Mouse (Mus musculus) spleen, postnatal 14 days (tissue): Measurements from ENCODE around the gene Rgp1.

Experiments
- DNase-seq, 2 experiments: peaks; one replicate each; pipeline ENCODE4 v3.0.0; 2021 to 2022; ENCODE audit warnings: low spot score in 2 of 2

The Rgp1 gene

GRCm38 (mm10) chr4:43561997-43562768 is 16.3 kb upstream of the Rgp1 start, which contains the start of the genes Creb3 and Tln1:
Gene Creb3 (plus strand): TSS chr4:43562332.
Gene Tln1 (minus strand): TSS chr4:43562691.
- DNase-seq, result peak; percentile 81 to 87

- DNase-seq, result no peak
Observed at GRCm38 (mm10) chr4:43562769-43563600, 15.5 kb upstream of the Rgp1 start.

- DNase-seq, result no peak
Observed at GRCm38 (mm10) chr4:43563601-43563875, 15.0 kb upstream of the Rgp1 start.

GRCm38 (mm10) chr4:43564231-43564630 is 14.3 kb upstream of the Rgp1 start:
- no peak for DNase-seq

GRCm38 (mm10) chr4:43567140-43567539 is 11.4 kb upstream of the Rgp1 start:
- no peak for DNase-seq

GRCm38 (mm10) chr4:43571395-43572045 is 7.0 kb upstream of the Rgp1 start:
- DNase-seq, result no peak

- DNase-seq, result no peak
Observed at GRCm38 (mm10) chr4:43573561-43573960, 5.0 kb upstream of the Rgp1 start.

GRCm38 (mm10) chr4:43575356-43575755 is 3.2 kb upstream of the Rgp1 start:
- no peak for DNase-seq

GRCm38 (mm10) chr4:43577237-43577881 is 1.2 kb upstream of the Rgp1 start:
- no peak for DNase-seq

- DNase-seq, result no peak
Observed at GRCm38 (mm10) chr4:43579256-43579655, 741 bp downstream of the Rgp1 start.

GRCm38 (mm10) chr4:43579731-43580130 is 1.2 kb downstream of the Rgp1 start:
- no peak for DNase-seq

- no peak for DNase-seq
Observed at GRCm38 (mm10) chr4:43580721-43581120, 2.2 kb downstream of the Rgp1 start.

GRCm38 (mm10) chr4:43581381-43581780 is 2.9 kb downstream of the Rgp1 start:
- no peak for DNase-seq

GRCm38 (mm10) chr4:43582241-43582640 is 3.7 kb downstream of the Rgp1 start:
- DNase-seq, result no peak

GRCm38 (mm10) chr4:43583421-43583820 is 4.9 kb downstream of the Rgp1 start:
- no peak for DNase-seq

GRCm38 (mm10) chr4:43584444-43585416 is 6.2 kb downstream of the Rgp1 start, which contains the start of gene Msmp:
Gene Msmp (minus strand): TSS chr4:43584494.
- no peak for DNase-seq

- no peak for DNase-seq
Observed at GRCm38 (mm10) chr4:43585682-43586081, 7.2 kb downstream of the Rgp1 start.

GRCm38 (mm10) chr4:43586411-43586810 is 7.9 kb downstream of the Rgp1 start:
- DNase-seq, result no peak

- DNase-seq, result no peak
Observed at GRCm38 (mm10) chr4:43587681-43588080, 9.2 kb downstream of the Rgp1 start.

- no peak for DNase-seq
Observed at GRCm38 (mm10) chr4:43591543-43591942, 13.0 kb downstream of the Rgp1 start.

- DNase-seq, result no peak
Observed at GRCm38 (mm10) chr4:43591961-43592360, 13.4 kb downstream of the Rgp1 start.
